Mouse (Mus musculus) bone marrow, adult 2 months (tissue): ENCODE data around the gene Rreb1.

Experiments used
- CTCF ChIP-seq: fragments of 200-500 bp; IDR thresholded peaks from 2 replicates; pipeline ENCODE4 v1.5.1; 2011; ENCODE audit warnings: low read length, control low read depth; ENCODE audit not compliant: control insufficient read depth, insufficient read depth
- POLR2A ChIP-seq: fragments of 200-500 bp; IDR thresholded peaks from 2 replicates; pipeline ENCODE4 v1.6.1; 2011; ENCODE audit warnings: low read depth, mild to moderate bottlenecking, control low read depth, low read length, borderline replicate concordance; ENCODE audit not compliant: control insufficient read depth

DNA sequence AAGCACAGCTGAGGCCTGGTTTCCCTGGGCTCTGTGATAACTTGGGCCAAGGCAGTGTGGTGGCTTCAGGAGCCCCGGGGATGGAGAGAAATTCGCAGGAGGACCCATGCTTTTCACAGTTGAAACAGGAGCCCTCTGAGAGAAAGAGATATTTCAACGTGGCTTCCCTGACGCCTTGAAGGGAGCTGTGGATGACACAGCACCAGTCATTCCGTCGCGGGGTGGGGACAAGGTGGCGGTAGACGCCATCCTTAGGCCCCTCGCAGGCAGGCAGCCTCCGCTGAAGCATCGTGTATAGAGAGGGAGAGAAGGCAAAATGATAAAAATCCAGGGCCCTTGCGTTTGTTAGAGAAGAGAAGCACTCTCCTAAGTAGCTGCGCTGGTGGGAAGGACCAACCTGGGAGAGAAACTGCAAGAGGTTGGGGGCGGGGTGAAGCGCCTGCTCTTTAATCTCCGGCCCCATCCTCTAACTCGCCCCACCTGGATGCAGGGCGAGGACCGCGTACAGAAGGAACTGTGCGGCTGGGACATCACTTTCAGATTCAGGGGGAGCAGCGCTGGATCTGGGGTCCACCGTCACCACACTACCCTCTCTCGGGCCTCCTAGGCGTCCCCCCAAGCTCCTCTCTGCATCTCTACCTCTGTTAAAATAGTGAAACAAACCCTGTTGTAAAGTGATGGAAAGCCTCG, 46.9 kb downstream of the Rreb1 start:
- TF ChIP-seq POLR2A (peak; percentile 22; the same call in 1 of the 2 replicates), CTCF (no peak)
